Mouse (Mus musculus) CH12.LX (cell line): Measurements from ENCODE around the gene Mansc1. TPM values are rescaled to one million over a fixed set of nuclear protein-coding genes. Genes with fewer than 3 reads are reported as not detected.

Source experiments
- DNase-seq: peaks from one replicate; pipeline ENCODE4 v3.0.0-alpha.2; 2013; ENCODE audit errors: extremely low read depth
- H3K27ac ChIP-seq: 2 replicates; pipeline ENCODE4 v1.5.1; 2012; ENCODE audit warnings: low read depth, mild to moderate bottlenecking, control low read depth, moderate library complexity; ENCODE audit not compliant: insufficient read depth
- H3K27me3 ChIP-seq: replicated peaks from 2 replicates; pipeline ENCODE3; 2012; ENCODE audit warnings: inconsistent platforms
- H3K36me3 ChIP-seq, 2 experiments: replicated peaks in 1 of 2; 2 replicates each; pipeline versions ENCODE3 to v1.6.1; 2012; ENCODE audit warnings: inconsistent platforms in 1 of 2, low read length in 1 of 2, mild to moderate bottlenecking in 1 of 2, mixed read lengths in 1 of 2, moderate library complexity in 1 of 2; ENCODE audit not compliant: control insufficient read depth in 1 of 2, insufficient read depth in 1 of 2
- H3K4me1 ChIP-seq, 2 experiments: 2 replicates each; pipeline ENCODE4 v1.6.1; 2012; ENCODE audit warnings: inconsistent platforms in 1 of 2, moderate library complexity in 1 of 2; ENCODE audit not compliant: insufficient read depth in 2 of 2, control insufficient read depth in 1 of 2
- H3K4me2 ChIP-seq: 2 replicates; pipeline ENCODE4 v1.6.1; 2012; ENCODE audit warnings: low read depth, mild to moderate bottlenecking, control low read depth; ENCODE audit not compliant: poor library complexity, insufficient read depth, severe bottlenecking
- H3K4me3 ChIP-seq, 3 experiments: fragments of 150-350 bp in 1 of 3; sonication (generic) in 1 of 3; replicated peaks in 1 of 3; 2 replicates each; pipeline versions ENCODE3 to v1.5.1; 2011 to 2012; ENCODE audit warnings: low read depth in 2 of 3, low read length in 2 of 3, mild to moderate bottlenecking in 2 of 3, moderate library complexity in 2 of 3, control low read depth in 1 of 3, improper control_type of control experiment in 1 of 3, inconsistent platforms in 1 of 3, mixed read lengths in 1 of 3; ENCODE audit not compliant: poor library complexity in 1 of 3
- H3K79me2 ChIP-seq: replicated peaks from 2 replicates; pipeline ENCODE4 v1.6.1; 2012; ENCODE audit warnings: mild to moderate bottlenecking, moderate library complexity; ENCODE audit not compliant: control insufficient read depth, poor library complexity, insufficient read depth, severe bottlenecking; ENCODE audit errors: extremely low read depth
- H3K9ac ChIP-seq: 2 replicates; pipeline ENCODE4 v1.6.1; 2012; ENCODE audit warnings: low read depth, mild to moderate bottlenecking, control low read depth, moderate library complexity; ENCODE audit not compliant: insufficient read depth
- H3K9me3 ChIP-seq: replicated peaks from 2 replicates; pipeline ENCODE3; 2012; ENCODE audit warnings: low read length, inconsistent platforms, mixed read lengths
- BHLHE40 ChIP-seq: IDR thresholded peaks from 2 replicates; pipeline ENCODE4 v1.6.1; 2011; ENCODE audit warnings: mild to moderate bottlenecking, low read depth, low read length, improper control_type of control experiment
- CHD1 ChIP-seq: IDR thresholded peaks from 2 replicates; pipeline ENCODE4 v1.6.1; 2012; ENCODE audit warnings: low read depth, low read length, improper control_type of control experiment, inconsistent platforms
- CTCF ChIP-seq, 2 experiments: IDR thresholded peaks in 1 of 2; conservative IDR thresholded peaks in 1 of 2; 2 replicates each; pipeline ENCODE4 v1.5.1; 2011 to 2012; ENCODE audit warnings: low read depth in 2 of 2, low read length in 2 of 2, improper control_type of control experiment in 1 of 2, inconsistent platforms in 1 of 2, mild to moderate bottlenecking in 1 of 2, moderate library complexity in 1 of 2
- E2F4 ChIP-seq: IDR thresholded peaks from 2 replicates; pipeline ENCODE4 v1.6.1; 2011; ENCODE audit warnings: low read depth, low read length, improper control_type of control experiment; ENCODE audit not compliant: insufficient replicate concordance
- ETS1 ChIP-seq: conservative IDR thresholded peaks from 2 replicates; pipeline ENCODE4 v1.6.1; 2012; ENCODE audit warnings: low read depth, mild to moderate bottlenecking, inconsistent platforms, low read length, improper control_type of control experiment, moderate library complexity
- GABPA ChIP-seq: IDR thresholded peaks from 2 replicates; pipeline ENCODE4 v1.6.1; 2012; ENCODE audit warnings: low read depth, low read length, improper control_type of control experiment, inconsistent platforms; ENCODE audit not compliant: insufficient replicate concordance
- IRF4 ChIP-seq: IDR thresholded peaks from 2 replicates; pipeline ENCODE4 v1.6.1; 2014; ENCODE audit warnings: low read depth, mild to moderate bottlenecking, inconsistent platforms, low read length, improper control_type of control experiment
- JUN ChIP-seq: IDR thresholded peaks from 2 replicates; pipeline ENCODE4 v1.6.1; 2011; ENCODE audit warnings: low read depth, mild to moderate bottlenecking, low read length, improper control_type of control experiment, moderate library complexity; ENCODE audit not compliant: insufficient read depth
- JUND ChIP-seq: conservative IDR thresholded peaks from 2 replicates; pipeline ENCODE4 v1.6.1; 2011; ENCODE audit warnings: low read depth, low read length, improper control_type of control experiment
- KAT2A ChIP-seq: IDR thresholded peaks from 2 replicates; pipeline ENCODE4 v1.6.1; 2012; ENCODE audit warnings: low read length, improper control_type of control experiment, inconsistent platforms; ENCODE audit not compliant: insufficient replicate concordance
- MAFK ChIP-seq: IDR thresholded peaks from 2 replicates; pipeline ENCODE4 v1.6.1; 2011; ENCODE audit warnings: low read length, improper control_type of control experiment; ENCODE audit not compliant: insufficient replicate concordance
- MAX ChIP-seq: IDR thresholded peaks from 2 replicates; pipeline ENCODE4 v1.6.1; 2011; ENCODE audit warnings: low read length, improper control_type of control experiment
- MAZ ChIP-seq: IDR thresholded peaks from 2 replicates; pipeline ENCODE4 v1.6.1; 2012; ENCODE audit warnings: low read depth, mild to moderate bottlenecking, inconsistent platforms, low read length, improper control_type of control experiment, moderate library complexity
- MXI1 ChIP-seq: IDR thresholded peaks from 2 replicates; pipeline ENCODE4 v1.6.1; 2011; ENCODE audit warnings: mild to moderate bottlenecking, low read depth, low read length, improper control_type of control experiment
- NELFE ChIP-seq: IDR thresholded peaks from 2 replicates; pipeline ENCODE4 v1.6.1; 2011; ENCODE audit warnings: low read depth, low read length, improper control_type of control experiment
- NRF1 ChIP-seq: IDR thresholded peaks from 2 replicates; pipeline ENCODE4 v1.6.1; 2014; ENCODE audit warnings: low read depth, mild to moderate bottlenecking, inconsistent platforms, low read length, improper control_type of control experiment, moderate library complexity
- PAX5 ChIP-seq: IDR thresholded peaks from 2 replicates; pipeline ENCODE4 v1.6.1; 2012; ENCODE audit warnings: low read length, inconsistent platforms, mixed read lengths
- POLR2A ChIP-seq: IDR thresholded peaks from 2 replicates; pipeline ENCODE4 v1.6.1; 2011; ENCODE audit warnings: low read depth, mild to moderate bottlenecking, improper control_type of control experiment, low read length
- POLR2AphosphoS2 ChIP-seq: IDR thresholded peaks from 2 replicates; pipeline ENCODE4 v1.6.1; 2011; ENCODE audit warnings: low read depth, low read length, improper control_type of control experiment
- RCOR1 ChIP-seq: conservative IDR thresholded peaks from 2 replicates; pipeline ENCODE4 v1.6.1; 2012; ENCODE audit warnings: low read depth, mild to moderate bottlenecking, inconsistent platforms, low read length, improper control_type of control experiment
- SIN3A ChIP-seq: IDR thresholded peaks from 2 replicates; pipeline ENCODE4 v1.6.1; 2012; ENCODE audit warnings: low read length, improper control_type of control experiment, inconsistent platforms
- SMC3 ChIP-seq: IDR thresholded peaks from 2 replicates; pipeline ENCODE4 v1.6.1; 2011; ENCODE audit warnings: low read depth, low read length, improper control_type of control experiment
- UBTF ChIP-seq: IDR thresholded peaks from 2 replicates; pipeline ENCODE4 v1.6.1; 2012; ENCODE audit warnings: low read depth, mild to moderate bottlenecking, inconsistent platforms, low read length, improper control_type of control experiment, moderate library complexity
- USF1 ChIP-seq: IDR thresholded peaks from 2 replicates; pipeline ENCODE4 v1.6.1; 2014; ENCODE audit warnings: low read depth, mild to moderate bottlenecking, inconsistent platforms, low read length, improper control_type of control experiment
- dilution Hi-C: fragments of 300-500 bp; cut with MboI; formaldehyde crosslinking; loops from 2 replicates; pipeline ENCODE4 v1.14.3; 2020; ENCODE audit warnings: low sequenced_read_pairs; ENCODE audit not compliant: extremely low pct_unique_long_range_greater_than_20kb, extremely low pct_ligation_motif_present
- in situ Hi-C: fragments of 300-500 bp; cut with MboI; formaldehyde crosslinking; loops from 3 replicates; pipeline ENCODE4 v1.14.3; 2019; ENCODE audit warnings: low sequenced_read_pairs, low pct_ligation_motif_present, low pct_unique_long_range_greater_than_20kb, mixed read lengths
- polyA plus RNA-seq: library from polyadenylated mRNA; unstranded; fragments of >175 nt; gene quantifications from 2 replicates; pipeline ENCODE4 v1.2.1, GENCODE M21; 2012; ENCODE audit warnings: low read depth; ENCODE audit not compliant: insufficient read length
- total RNA-seq, 2 experiments: library from RNA; depleted of rRNA; stranded (reverse); fragments of 300-350 nt in 1 of 2; fragments of >200 nt in 1 of 2; gene quantifications; 2 replicates each; pipeline ENCODE4 v1.2.3; 2012 to 2014

Mansc1 gene
- total and polyA plus RNA-seq, 3 experiments, result not detected

- Histone ChIP-seq H3K36me3 (no peaks in the 10 kb centered on the region), H3K27me3 (peaks cover 3% of the 10 kb centered on the region), H3K4me2 (no peak overlapping the region), H3K27ac (no peak overlapping the region), H3K4me3 (no peak overlapping the region), H3K9me3 (no peaks in the 10 kb centered on the region), H3K79me2 (no peaks in the 10 kb centered on the region), H3K9ac (no peak overlapping the region), H3K4me1 (no peaks in the 10 kb centered on the region)
- dilution Hi-C loops (no loop called here), in situ Hi-C loops (no loop called here)
- no peak for DNase-seq
- no peak for TF ChIP-seq PAX5
- no peak for TF ChIP-seq KAT2A
- TF ChIP-seq E2F4, result no peak
- no peak for TF ChIP-seq UBTF
- TF ChIP-seq CHD1, result no peak
- no peak for TF ChIP-seq BHLHE40
- no peak for TF ChIP-seq MAX
- no peak for TF ChIP-seq NELFE
These were observed 46.0 kb downstream of the Mansc1 start for GRCm38 (mm10) chr6:134586241-134586640.

GRCm38 (mm10) chr6:134584616-134585015, 47.7 kb downstream of the Mansc1 start:
- no peak overlapping the region for H3K4me3 ChIP-seq
- no peak for TF ChIP-seq JUN
- no peak for TF ChIP-seq SMC3
- TF ChIP-seq NRF1, result no peak
- TF ChIP-seq PAX5, result no peak
- no peak for TF ChIP-seq SIN3A
- TF ChIP-seq CHD1, result no peak
- TF ChIP-seq POLR2AphosphoS2, result no peak
- no peak for TF ChIP-seq MAZ
- no peak for TF ChIP-seq BHLHE40
- no peak for TF ChIP-seq ETS1
- no peak for TF ChIP-seq POLR2A
- no peak for TF ChIP-seq MXI1
- TF ChIP-seq JUND, result no peak
- TF ChIP-seq RCOR1, result no peak
- no peak for TF ChIP-seq CTCF (conservative IDR thresholded peaks at IDR 0.05 in 1 of 2, IDR thresholded peaks at IDR 0.05 in 1 of 2; ENCODE audit: low read depth in 2 of 2, low read length in 2 of 2)
- no peak for TF ChIP-seq GABPA
- TF ChIP-seq USF1, result no peak
- TF ChIP-seq IRF4, result no peak
- TF ChIP-seq MAFK, result no peak
- TF ChIP-seq UBTF, result no peak
- H3K79me2 ChIP-seq, result no peaks in the 10 kb centered on the region
- no peak overlapping the region for H3K9ac ChIP-seq
- H3K9me3 ChIP-seq, result no peaks in the 10 kb centered on the region
- no peaks in the 10 kb centered on the region for H3K4me1 ChIP-seq
- H3K36me3 ChIP-seq, result no peaks in the 10 kb centered on the region
- no peak overlapping the region for H3K4me2 ChIP-seq
- dilution Hi-C loops, result no loop called here
- no peak overlapping the region for H3K27ac ChIP-seq
- DNase-seq, result no peak
- H3K27me3 ChIP-seq, result peaks cover 3% of the 10 kb centered on the region
- in situ Hi-C loops, result no loop called here
